Mouse (Mus musculus) ES-Bruce4 (cell line): Measurements from ENCODE around the gene Sin3b. TPM values are rescaled to one million over a fixed set of nuclear protein-coding genes. Genes with fewer than 3 reads are reported as not detected.

ENCODE experiments used
- H3K27ac ChIP-seq: 2 replicates; pipeline ENCODE4 v1.5.1; 2012; ENCODE audit warnings: low read length, inconsistent platforms; ENCODE audit not compliant: insufficient read depth
- H3K27me3 ChIP-seq: 2 replicates; pipeline ENCODE4 v1.6.1; 2012; ENCODE audit warnings: mild to moderate bottlenecking, low read length, inconsistent platforms; ENCODE audit not compliant: control insufficient read depth, poor library complexity, insufficient read depth, severe bottlenecking
- H3K36me3 ChIP-seq: 2 replicates; pipeline ENCODE4 v1.6.1; 2012; ENCODE audit warnings: inconsistent platforms, mild to moderate bottlenecking, low read length, moderate library complexity; ENCODE audit not compliant: control insufficient read depth, poor library complexity, insufficient read depth, severe bottlenecking
- H3K4me1 ChIP-seq: one replicate; pipeline ENCODE4 v1.8.1; 2011; ENCODE audit warnings: low read length; ENCODE audit not compliant: control insufficient read depth, insufficient read depth
- H3K4me3 ChIP-seq: 2 replicates; pipeline ENCODE4 v1.5.1; 2011; ENCODE audit warnings: low read depth, mild to moderate bottlenecking, low read length
- H3K9ac ChIP-seq: 2 replicates; pipeline ENCODE4 v1.6.1; 2012; ENCODE audit warnings: low read depth, mild to moderate bottlenecking, inconsistent platforms; ENCODE audit not compliant: poor library complexity, severe bottlenecking
- H3K9me3 ChIP-seq: replicated peaks from 2 replicates; pipeline ENCODE4 v1.6.1; 2012; ENCODE audit warnings: mild to moderate bottlenecking, low read length, inconsistent platforms; ENCODE audit not compliant: control insufficient read depth, poor library complexity, insufficient read depth, severe bottlenecking
- CTCF ChIP-seq: IDR thresholded peaks from one replicate; pipeline ENCODE4 v1.8.1; 2011; ENCODE audit warnings: low read depth, low read length
- EP300 ChIP-seq: IDR thresholded peaks from 2 replicates; pipeline ENCODE4 v1.6.1; 2011; ENCODE audit warnings: low read depth, low read length; ENCODE audit not compliant: insufficient read depth
- POLR2A ChIP-seq: IDR thresholded peaks from one replicate; pipeline ENCODE4 v1.8.1; 2011; ENCODE audit warnings: low read length; ENCODE audit not compliant: insufficient read depth
- polyA plus RNA-seq: library from polyadenylated mRNA; stranded (reverse); fragments of >200 nt; gene quantifications from 2 replicates; pipeline ENCODE4 v1.2.4, GENCODE M21; 2011; ENCODE audit warnings: low read depth; ENCODE audit not compliant: missing spikeins, insufficient read depth, insufficient read length

Gene Sin3b
- polyA plus RNA-seq, 1 experiment, result 196 TPM

DNA sequence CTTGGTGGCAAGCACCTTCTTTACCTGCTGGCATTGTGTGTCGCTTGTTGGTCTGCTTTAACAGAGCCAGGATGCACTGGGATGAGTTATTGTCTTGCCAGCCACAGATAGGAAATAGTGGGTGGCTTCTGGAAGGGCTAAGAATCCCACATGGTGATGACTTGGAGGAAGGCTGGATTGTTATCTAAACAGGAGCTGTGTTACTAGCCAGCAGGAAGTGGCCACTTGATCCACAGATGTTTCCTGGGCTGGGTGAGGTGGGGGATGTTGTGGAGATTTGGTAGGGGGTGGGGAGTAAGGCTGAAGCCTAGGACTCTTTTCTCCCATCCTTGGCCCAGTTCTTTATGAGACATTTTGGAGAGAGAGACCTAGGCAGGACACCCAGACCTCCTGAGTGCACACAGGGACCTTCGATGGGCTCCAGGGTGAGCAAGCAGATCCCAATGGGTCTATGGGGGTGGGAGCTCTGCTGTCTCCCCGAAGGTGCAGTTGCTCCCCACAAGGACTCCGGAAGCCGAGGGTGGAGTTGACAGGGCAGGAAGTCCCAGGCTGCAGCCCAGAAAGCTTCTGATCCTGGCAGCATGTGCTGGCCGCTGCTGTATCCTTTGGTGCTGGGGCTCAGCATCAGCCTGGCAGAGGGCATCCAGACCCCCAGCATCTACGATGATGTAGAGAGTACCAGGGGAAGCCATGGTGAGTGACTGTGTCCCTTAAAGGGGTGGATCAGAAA lies 38.4 kb downstream of the Sin3b start, which contains the start of gene F2rl3:
Gene F2rl3, plus strand, starts transcription at position 559 of the 730 bp plus-strand sequence.
- Histone ChIP-seq H3K9me3 (no peaks in the 10 kb centered on the region), H3K4me3 (no peak within 1 kb of the TSS), H3K4me1 (no peaks in the 10 kb centered on the region), H3K27me3 (no peaks in the 10 kb centered on the region), H3K36me3 (no peaks in the 10 kb centered on the region), H3K27ac (no peak within 1 kb of the TSS), H3K9ac (no peak within 1 kb of the TSS)
- TF ChIP-seq EP300 (no peak), CTCF (no peak), POLR2A (no peak)

DNA sequence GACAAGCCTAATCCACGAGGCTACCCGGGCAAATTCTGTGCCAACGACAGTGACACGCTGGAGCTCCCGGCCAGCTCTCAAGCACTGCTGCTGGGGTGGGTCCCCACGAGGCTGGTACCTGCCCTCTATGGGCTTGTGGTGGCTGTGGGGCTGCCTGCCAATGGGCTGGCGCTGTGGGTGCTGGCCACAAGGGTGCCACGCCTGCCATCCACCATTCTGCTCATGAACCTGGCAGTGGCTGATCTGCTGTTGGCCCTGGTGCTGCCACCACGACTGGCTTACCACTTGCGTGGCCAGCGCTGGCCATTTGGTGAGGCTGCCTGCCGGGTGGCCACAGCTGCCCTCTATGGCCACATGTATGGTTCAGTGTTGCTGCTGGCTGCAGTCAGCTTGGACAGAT lies 39.2 kb downstream of the Sin3b start:
- Histone ChIP-seq H3K9ac (no peak overlapping the region), H3K27ac (no peak overlapping the region)
- no peak for TF ChIP-seq EP300
- no peak for TF ChIP-seq POLR2A
- TF ChIP-seq CTCF, result no peak

DNA sequence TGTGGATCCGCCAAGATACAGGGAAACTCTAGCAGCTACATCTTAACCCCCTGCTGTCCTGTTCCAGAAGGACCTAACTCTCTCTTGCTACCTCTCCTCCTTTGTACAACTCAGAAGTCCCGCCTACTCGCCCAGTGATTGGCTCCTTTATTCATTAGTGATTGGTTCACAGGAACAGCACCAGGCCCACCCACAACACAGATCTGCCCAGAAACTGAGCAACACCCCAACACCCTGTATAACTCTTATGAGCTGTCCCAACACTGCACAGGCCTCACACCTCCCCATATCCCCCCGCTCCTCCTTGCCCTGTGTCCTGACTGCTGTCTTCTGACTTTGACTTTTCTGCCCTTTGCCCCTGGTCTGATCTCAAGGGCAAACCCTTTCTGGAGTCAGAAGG lies 42.6 kb downstream of the Sin3b start:
- H3K9me3 ChIP-seq, result no peaks in the 10 kb centered on the region
- peak overlapping the region; percentile 52 for H3K4me3 ChIP-seq
- no peaks in the 10 kb centered on the region for H3K27me3 ChIP-seq
- H3K27ac ChIP-seq, result no peak overlapping the region
- H3K9ac ChIP-seq, result no peak overlapping the region
- no peak for TF ChIP-seq CTCF
- TF ChIP-seq POLR2A, result no peak
- no peak for TF ChIP-seq EP300
- no peaks in the 10 kb centered on the region for H3K4me1 ChIP-seq
- H3K36me3 ChIP-seq, result no peaks in the 10 kb centered on the region

More for the DNA sequence above, 39.2 kb downstream of the Sin3b start:
- Histone ChIP-seq H3K27me3 (no peaks in the 10 kb centered on the region), H3K4me1 (no peaks in the 10 kb centered on the region), H3K36me3 (no peaks in the 10 kb centered on the region), H3K4me3 (no peak overlapping the region), H3K9me3 (no peaks in the 10 kb centered on the region)

DNA sequence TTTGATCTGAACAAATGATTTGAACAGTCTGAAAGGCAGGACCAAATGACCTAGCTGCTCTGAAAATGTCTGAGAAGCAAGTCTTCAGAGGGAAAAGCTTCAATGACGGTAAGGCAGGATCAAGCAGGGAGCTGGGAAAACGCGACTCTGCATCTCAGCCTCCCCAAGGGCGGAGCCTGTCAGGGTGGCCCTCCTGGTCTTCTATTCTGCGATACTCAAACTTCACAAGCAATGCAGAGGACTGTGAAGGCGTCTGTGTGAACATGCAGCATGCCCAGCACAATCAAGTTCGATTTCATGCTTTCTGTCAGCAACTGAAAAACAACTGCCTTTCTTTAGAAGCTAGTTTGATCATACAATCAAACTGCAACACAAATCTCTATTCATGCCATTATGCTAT lies 43.7 kb downstream of the Sin3b start:
- Histone ChIP-seq H3K9me3 (no peaks in the 10 kb centered on the region), H3K36me3 (no peaks in the 10 kb centered on the region), H3K27me3 (no peaks in the 10 kb centered on the region), H3K27ac (no peak overlapping the region), H3K4me1 (no peaks in the 10 kb centered on the region), H3K9ac (no peak overlapping the region), H3K4me3 (no peak overlapping the region)
- TF ChIP-seq EP300, result no peak
- no peak for TF ChIP-seq CTCF
- TF ChIP-seq POLR2A, result no peak

DNA sequence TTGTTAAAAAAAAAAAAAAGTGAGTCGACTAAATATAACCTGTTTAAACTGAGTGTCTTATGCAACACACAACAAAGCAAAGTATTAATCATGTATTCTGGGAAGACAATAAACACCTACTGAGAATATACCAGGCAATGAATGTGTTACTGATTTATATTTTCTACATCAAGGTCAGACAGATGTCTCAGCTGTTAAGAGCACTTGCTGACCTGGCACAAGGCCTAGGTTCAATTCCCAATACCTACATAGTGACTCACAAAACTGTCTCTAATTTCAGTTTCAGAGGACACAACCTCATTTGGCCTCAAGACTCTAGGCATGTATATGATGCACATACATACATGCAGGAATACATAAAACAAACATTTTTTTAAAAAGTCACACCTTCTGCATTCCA lies 54.7 kb downstream of the Sin3b start:
- Histone ChIP-seq H3K4me3 (no peak overlapping the region), H3K9ac (no peak overlapping the region), H3K27ac (no peak overlapping the region), H3K9me3 (no peaks in the 10 kb centered on the region), H3K27me3 (no peaks in the 10 kb centered on the region), H3K36me3 (no peaks in the 10 kb centered on the region), H3K4me1 (no peaks in the 10 kb centered on the region)
- no peak for TF ChIP-seq EP300
- TF ChIP-seq CTCF, result no peak
- TF ChIP-seq POLR2A, result no peak

DNA sequence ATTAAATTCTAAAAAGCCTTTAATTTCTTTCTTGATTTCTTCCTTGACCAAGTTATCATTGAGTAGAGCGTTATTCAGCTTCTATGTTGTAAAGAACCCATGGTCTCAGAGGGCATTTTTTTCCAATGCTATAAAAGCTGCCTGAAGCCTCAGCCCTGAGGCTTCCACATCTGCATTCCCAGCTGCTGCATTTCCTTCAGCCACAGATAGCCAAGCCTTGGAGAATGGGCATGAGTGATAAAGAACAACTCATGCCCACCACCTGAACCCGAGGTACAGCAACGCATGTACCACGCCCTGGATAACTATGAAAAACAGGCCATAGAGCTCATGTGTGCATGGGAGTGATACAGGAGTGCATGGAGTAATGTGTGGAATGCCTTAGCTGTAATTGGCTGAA lies 57.6 kb downstream of the Sin3b start:
- Histone ChIP-seq H3K4me1 (no peaks in the 10 kb centered on the region), H3K9me3 (no peaks in the 10 kb centered on the region), H3K9ac (no peak overlapping the region), H3K27ac (no peak overlapping the region), H3K36me3 (no peaks in the 10 kb centered on the region), H3K27me3 (no peaks in the 10 kb centered on the region), H3K4me3 (no peak overlapping the region)
- TF ChIP-seq POLR2A (no peak), CTCF (no peak), EP300 (no peak)
